ENCODE assay signal across 19 mouse cellular contexts in the genomic region with DNA sequence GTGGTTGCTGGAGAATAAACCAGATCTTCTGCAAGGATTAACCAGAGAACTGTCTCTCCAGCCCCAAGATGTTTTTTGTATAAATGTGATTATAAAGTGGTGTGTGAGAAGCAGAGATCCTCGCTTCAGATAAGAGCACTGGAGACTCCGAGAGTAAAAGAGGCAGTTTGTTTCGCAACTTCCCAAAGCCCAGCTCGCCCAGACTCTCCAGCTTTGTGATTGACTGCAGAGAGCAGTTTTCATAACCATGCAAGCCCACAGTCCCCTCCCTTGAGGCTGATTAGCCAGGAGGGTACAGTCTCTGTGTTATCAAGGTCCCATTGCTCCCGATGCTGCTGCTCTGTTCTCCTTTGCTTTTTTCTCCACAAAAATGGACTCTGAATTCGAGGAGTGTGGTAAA. TPM values are rescaled to one million over a fixed set of nuclear protein-coding genes. Genes with fewer than 3 reads are reported as not detected.
DNase-seq lines count a peak whose midpoint lies in the region; ATAC-seq and TF ChIP-seq lines count a peak whose summit lies in the region.
"Had no signal": no experiment of that assay in that cellular context is flagged by ENCODE, and none has a peak within 500 bp of the region (broad histone marks: within the 10 kb centered on the region; RNA-seq: fewer than 3 reads in every experiment).

No protein-coding gene starts in this region.

- no peak for ATAC-seq in lung, postnatal 0 days
- peak; percentile 63 for ATAC-seq in granulocyte monocyte progenitor cell, adult 5-6 weeks (replicated peaks; ENCODE audit: poor library complexity, severe bottlenecking)
- ATAC-seq in forebrain, embryonic 14.5 days, result no peak
- ATAC-seq: intestine, embryonic 16.5 days had no signal

- H3K4me2 ChIP-seq in lung, postnatal 0 days (replicated peaks; ENCODE audit: low read depth, low read length), result no peak overlapping the region
- no peak overlapping the region for H3K4me2 ChIP-seq in forebrain, embryonic 14.5 days (ENCODE audit: low read length)
- H3K4me2 ChIP-seq: heart, embryonic 15.5 days; hindbrain, embryonic 14.5 days had no signal

- no peak for TF ChIP-seq EP300 in lung, postnatal 0 days (IDR thresholded peaks at IDR 0.05)

- no peaks in the 10 kb centered on the region for H3K27me3 ChIP-seq in lung, postnatal 0 days (replicated peaks; ENCODE audit: insufficient read depth, low read length)
- H3K27me3 ChIP-seq in forebrain, embryonic 14.5 days (replicated peaks; ENCODE audit: control insufficient read depth, insufficient read depth, low read length), result no peaks in the 10 kb centered on the region
- H3K27me3 ChIP-seq: CH12.LX; heart, embryonic 15.5 days had no signal

- no peaks in the 10 kb centered on the region for H3K4me1 ChIP-seq in lung, postnatal 0 days (ENCODE audit: insufficient read depth, low read depth, low read length)
- peaks cover 11% of the 10 kb centered on the region for H3K4me1 ChIP-seq in forebrain, embryonic 14.5 days (ENCODE audit: control insufficient read depth, insufficient read depth, low read length)

- WGBS in lung, postnatal 0 days, result 34% methylated on average over 6 of the region's 6 CpGs
- WGBS in macrophage (ENCODE audit: missing documents), result 0% methylated on average over 6 of the region's 6 CpGs
- 86% methylated on average over 6 of the region's 6 CpGs for WGBS in forebrain, embryonic 14.5 days

- H3K36me3 ChIP-seq in lung, postnatal 0 days (ENCODE audit: insufficient read depth, low read length), result no peaks in the 10 kb centered on the region
- no peaks in the 10 kb centered on the region for H3K36me3 ChIP-seq in macrophage (ENCODE audit: inconsistent target)
- peaks cover 13% of the 10 kb centered on the region for H3K36me3 ChIP-seq in forebrain, embryonic 14.5 days (ENCODE audit: control insufficient read depth, insufficient read depth, low read length)

- peak; percentile 58 for DNase-seq in lung, postnatal 0 days (ENCODE audit: low spot score)
- DNase-seq in lung, postnatal 10 days, result no peak
- DNase-seq in NIH3T3 (ENCODE audit: low read depth), result peak; percentile 69
- no peak for DNase-seq in ovary, adult 18-20 months (ENCODE audit: low spot score)
- no peak for DNase-seq in right cerebral cortex, postnatal 14 days
- no peak for DNase-seq in forebrain, embryonic 14.5 days (ENCODE audit: low spot score)
- DNase-seq: cerebellum, adult 2 months; gastrocnemius, postnatal 36 days; kidney, postnatal 25 days; right cerebral cortex, postnatal 25 days; thymus, postnatal 36 days had no signal

- TF ChIP-seq CTCF in lung, postnatal 0 days (IDR thresholded peaks at IDR 0.05), result no peak

- no peak overlapping the region for H3K4me3 ChIP-seq in lung, postnatal 0 days (ENCODE audit: low read depth, low read length)
- H3K4me3 ChIP-seq in macrophage (ENCODE audit: inconsistent target), result no peak overlapping the region
- no peak overlapping the region for H3K4me3 ChIP-seq in forebrain, embryonic 14.5 days (ENCODE audit: low read depth, low read length)
- H3K4me3 ChIP-seq: heart, embryonic 15.5 days had no signal

- no peaks in the 10 kb centered on the region for H3K9me3 ChIP-seq in lung, postnatal 0 days (ENCODE audit: low read length)
- no peaks in the 10 kb centered on the region for H3K9me3 ChIP-seq in forebrain, embryonic 14.5 days (replicated peaks; ENCODE audit: control insufficient read depth, low read length)
- H3K9me3 ChIP-seq: heart, embryonic 15.5 days had no signal

- H3K79me2 ChIP-seq in macrophage (ENCODE audit: inconsistent target), result peaks cover 26% of the 10 kb centered on the region

- H3K27ac ChIP-seq in lung, postnatal 0 days (ENCODE audit: low read length), result 0 out of 2 replicates have a peak overlapping the region, but pooled peaks have one; percentile 32
- H3K27ac ChIP-seq in macrophage, result peak overlapping the region; percentile 53
- H3K27ac ChIP-seq in forebrain, embryonic 14.5 days (ENCODE audit: low read depth, low read length), result no peak overlapping the region
- H3K27ac ChIP-seq: heart, embryonic 15.5 days; hindbrain, embryonic 14.5 days had no signal

- H3K9ac ChIP-seq in lung, postnatal 0 days (replicated peaks; ENCODE audit: low read depth), result no peak overlapping the region
- no peak overlapping the region for H3K9ac ChIP-seq in forebrain, embryonic 14.5 days (ENCODE audit: low read length)
- H3K9ac ChIP-seq: heart, embryonic 15.5 days; hindbrain, embryonic 14.5 days had no signal

RNA-seq across cellular contexts. Expression of a gene that starts 4.3 kb away (rescaled TPM):
- polyA plus RNA-seq in lung, postnatal 0 days (2015; fragmentation: Nextera tagmentation; extraction: Ambion mirVana), result 28.1 and 29.5 TPM in 2 replicates
- 65.6 and 66.5 TPM in 2 replicates for total RNA-seq in granulocyte monocyte progenitor cell, adult 5-6 weeks (2014; fragmentation: Nextera tagmentation)
- 61.9 and 64.3 TPM in 2 replicates for total RNA-seq in granulocyte monocyte progenitor cell, adult 5-6 weeks (2017)
- 10 to 100 TPM in 23 of 26 experiments, 1 to 10 TPM in 3; 5.3 to 54.6 (median 24.2) TPM for total RNA-seq in macrophage (2018; cell fraction: chromatin; rRNA removed)
- total RNA-seq in macrophage (2018; cell fraction: cytosol; rRNA removed), result 10 to 100 TPM in 22 of 26 experiments, 1 to 10 TPM in 4; 7.2 to 27.0 (median 12.5) TPM
- total RNA-seq in macrophage (2018; cell fraction: nucleus; rRNA removed), result 10 to 100 TPM in 21 of 26 experiments, 1 to 10 TPM in 5; 7.7 to 62.7 (median 23.5) TPM
- 10.7 to 17.8 TPM (median 14.2 TPM) in 3 replicates for polyA plus RNA-seq in macrophage (2018)
- 101 and 112 TPM in 2 replicates for polyA plus RNA-seq in forebrain, embryonic 14.5 days (2014; fragmentation: Nextera tagmentation; extraction: Ambion mirVana)

RNA-seq across cellular contexts. Expression of a gene that starts 24.8 kb away (rescaled TPM):
- 17.8 and 19.0 TPM in 2 replicates for polyA plus RNA-seq in lung, postnatal 0 days (2015; fragmentation: Nextera tagmentation; extraction: Ambion mirVana)
- total RNA-seq in granulocyte monocyte progenitor cell, adult 5-6 weeks (2014; fragmentation: Nextera tagmentation), result 1.7 and 2.4 TPM in 2 replicates
- total RNA-seq in granulocyte monocyte progenitor cell, adult 5-6 weeks (2017), result 0.30 and 1.2 TPM in 2 replicates
- 1 to 10 TPM in 20 of 26 experiments, under 1 TPM in 6; 0.48 to 6.2 (median 2.3) TPM for total RNA-seq in macrophage (2018; cell fraction: chromatin; rRNA removed)
- 1 to 10 TPM; 2.4 to 6.4 (median 3.8) TPM for total RNA-seq in macrophage (2018; cell fraction: cytosol; rRNA removed)
- total RNA-seq in macrophage (2018; cell fraction: nucleus; rRNA removed), result 1 to 10 TPM; 1.8 to 5.3 (median 2.9) TPM
- polyA plus RNA-seq in macrophage (2018), result 1.9 to 4.4 TPM (median 4.2 TPM) in 3 replicates
- polyA plus RNA-seq in forebrain, embryonic 14.5 days (2014; fragmentation: Nextera tagmentation; extraction: Ambion mirVana), result 17.0 and 19.4 TPM in 2 replicates

RNA-seq across cellular contexts. Expression of a gene that starts 31.1 kb away (rescaled TPM):
- polyA plus RNA-seq in lung, postnatal 0 days (2015; fragmentation: Nextera tagmentation; extraction: Ambion mirVana), result 4.8 and 4.9 TPM in 2 replicates
- total RNA-seq in granulocyte monocyte progenitor cell, adult 5-6 weeks (2014; fragmentation: Nextera tagmentation), result not detected in 2 replicates
- not detected in 2 replicates for total RNA-seq in granulocyte monocyte progenitor cell, adult 5-6 weeks (2017)
- total RNA-seq in macrophage (2018; cell fraction: chromatin; rRNA removed), result 1,000 to 10,000 TPM in 1 of 26 experiments, 100 to 1,000 TPM in 25; 132 to 1,128 (median 253) TPM
- 100 to 1,000 TPM in 12 of 26 experiments, 10 to 100 TPM in 14; 46.7 to 172 (median 94.6) TPM for total RNA-seq in macrophage (2018; cell fraction: cytosol; rRNA removed)
- total RNA-seq in macrophage (2018; cell fraction: nucleus; rRNA removed), result 100 to 1,000 TPM; 108 to 342 (median 214) TPM
- polyA plus RNA-seq in macrophage (2018), result 41.7 to 78.3 TPM (median 63.2 TPM) in 3 replicates
- 0.29 and 0.51 TPM in 2 replicates for polyA plus RNA-seq in forebrain, embryonic 14.5 days (2014; fragmentation: Nextera tagmentation; extraction: Ambion mirVana)

RNA-seq across cellular contexts. Expression of a gene that starts 34.5 kb away (rescaled TPM):
- polyA plus RNA-seq in lung, postnatal 0 days (2015; fragmentation: Nextera tagmentation; extraction: Ambion mirVana), result 0.25 and 0.40 TPM in 2 replicates
- total RNA-seq in granulocyte monocyte progenitor cell, adult 5-6 weeks (2014; fragmentation: Nextera tagmentation), result 10.4 and 20.5 TPM in 2 replicates
- total RNA-seq in granulocyte monocyte progenitor cell, adult 5-6 weeks (2017), result 5.8 and 6.2 TPM in 2 replicates
- 10 to 100 TPM in 17 of 26 experiments, 1 to 10 TPM in 9; 3.0 to 63.3 (median 17.6) TPM for total RNA-seq in macrophage (2018; cell fraction: chromatin; rRNA removed)
- total RNA-seq in macrophage (2018; cell fraction: cytosol; rRNA removed), result 10 to 100 TPM in 8 of 26 experiments, 1 to 10 TPM in 18; 2.8 to 35.1 (median 6.6) TPM
- 100 to 1,000 TPM in 3 of 26 experiments, 10 to 100 TPM in 20, 1 to 10 TPM in 3; 7.3 to 110 (median 37.5) TPM for total RNA-seq in macrophage (2018; cell fraction: nucleus; rRNA removed)
- 1.7 to 5.8 TPM (median 2.0 TPM) in 3 replicates for polyA plus RNA-seq in macrophage (2018)
- not detected in 2 replicates for polyA plus RNA-seq in forebrain, embryonic 14.5 days (2014; fragmentation: Nextera tagmentation; extraction: Ambion mirVana)
- total RNA-seq: layer of hippocampus, postnatal 10 days; left cerebral cortex, postnatal 14 days had no signal
- polyA plus RNA-seq: hindbrain, embryonic 14.5 days had no signal

Comparison
In these comparisons a context has a peak if more than half of its experiments do, and no peak if none do; other contexts are left out.
1. DNase-seq: peak in lung, postnatal 0 days (single experiment) and NIH3T3 (single experiment); none in lung, postnatal 10 days (single experiment), ovary, adult 18-20 months (single experiment), right cerebral cortex, postnatal 14 days (single experiment) and forebrain, embryonic 14.5 days (single experiment).